Mouse (Mus musculus): Measurements from ENCODE around the gene Zbtb38.

Zbtb38 gene

DNA sequence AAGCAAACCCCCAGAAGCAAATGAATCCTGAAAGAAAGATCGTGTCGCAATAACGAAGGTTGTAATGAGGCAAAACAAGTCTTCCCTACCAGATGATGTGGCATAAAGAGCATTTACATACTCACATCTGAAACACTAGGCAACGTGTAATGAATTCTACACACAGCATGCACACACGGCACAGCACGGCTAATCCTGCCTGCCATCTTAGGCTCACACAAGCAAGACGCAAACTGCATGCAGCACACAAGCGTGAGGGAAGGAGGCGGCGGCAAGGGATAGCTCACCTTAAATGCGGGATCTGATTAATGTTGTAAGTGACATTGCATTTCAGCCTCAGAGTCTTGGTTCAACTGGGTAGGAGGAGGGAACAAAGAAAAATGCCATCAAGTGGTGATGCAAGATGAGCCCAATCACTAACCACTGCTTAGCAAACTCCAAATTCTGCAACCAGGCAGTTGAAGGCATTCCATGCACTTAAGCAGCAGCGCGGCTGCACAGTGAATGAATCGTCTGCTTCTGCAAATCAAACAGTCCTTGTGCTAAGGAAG, 20.6 kb downstream of the Zbtb38 start:
- DNase-seq (ENCODE audit: extremely low read depth, low read depth): no peak

DNA sequence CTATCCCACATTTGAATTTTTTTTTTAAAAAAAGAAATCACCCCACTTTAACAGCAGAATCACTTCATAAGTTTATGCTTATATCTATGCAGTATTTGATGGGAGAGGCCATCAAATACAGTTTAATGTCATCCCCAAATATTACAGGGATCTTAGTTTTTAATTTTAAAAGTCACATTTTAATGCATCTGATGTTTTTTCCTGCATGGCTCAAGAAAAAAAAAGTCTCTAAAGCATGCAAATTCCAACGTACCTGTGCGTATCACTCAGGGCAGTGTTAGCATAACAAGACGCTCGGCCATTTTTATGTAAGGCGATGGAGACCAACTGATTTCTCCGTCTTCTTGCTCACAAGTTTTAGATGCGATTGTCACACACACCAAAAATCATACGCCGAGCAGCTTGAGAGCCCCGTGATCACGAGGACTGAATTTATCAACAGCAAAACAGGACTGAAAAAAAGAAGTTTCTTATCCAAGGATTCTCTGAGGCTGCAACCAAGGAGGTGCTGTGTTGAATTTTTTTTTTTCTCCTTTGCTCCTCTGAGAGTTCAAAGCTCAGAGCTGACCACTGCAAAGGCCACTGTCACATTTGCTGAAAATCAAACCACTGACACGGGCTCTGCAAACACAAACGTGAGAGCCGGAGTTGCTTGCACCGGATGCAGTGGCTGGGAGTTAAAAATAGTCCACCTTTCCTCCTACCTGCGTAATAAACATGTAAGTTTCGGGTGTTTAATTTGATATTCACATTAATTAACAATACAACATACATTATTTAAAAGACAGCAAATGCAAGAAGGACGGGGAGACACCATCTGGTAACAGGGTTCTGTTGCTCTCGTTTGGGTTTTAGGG, 21.4 kb downstream of the Zbtb38 start:
- no peak for DNase-seq (ENCODE audit: extremely low read depth, low read depth)

DNA sequence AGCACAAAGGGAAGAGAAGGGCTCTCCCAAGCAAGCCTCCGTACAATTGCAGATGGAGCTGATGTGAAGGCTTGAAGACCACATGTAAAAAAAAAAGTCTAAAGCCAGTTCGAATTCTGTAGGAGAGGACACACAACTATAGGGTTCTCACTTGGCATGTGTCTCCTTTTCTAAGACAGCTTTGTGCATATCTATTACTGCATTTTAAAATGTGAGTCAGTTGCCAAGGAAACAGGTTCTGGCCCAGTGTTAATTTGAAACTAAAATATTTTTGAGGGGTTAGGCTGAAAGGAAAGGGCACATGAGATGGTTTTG, 22.4 kb downstream of the Zbtb38 start:
- DNase-seq (ENCODE audit: extremely low read depth, low read depth): no peak

DNA sequence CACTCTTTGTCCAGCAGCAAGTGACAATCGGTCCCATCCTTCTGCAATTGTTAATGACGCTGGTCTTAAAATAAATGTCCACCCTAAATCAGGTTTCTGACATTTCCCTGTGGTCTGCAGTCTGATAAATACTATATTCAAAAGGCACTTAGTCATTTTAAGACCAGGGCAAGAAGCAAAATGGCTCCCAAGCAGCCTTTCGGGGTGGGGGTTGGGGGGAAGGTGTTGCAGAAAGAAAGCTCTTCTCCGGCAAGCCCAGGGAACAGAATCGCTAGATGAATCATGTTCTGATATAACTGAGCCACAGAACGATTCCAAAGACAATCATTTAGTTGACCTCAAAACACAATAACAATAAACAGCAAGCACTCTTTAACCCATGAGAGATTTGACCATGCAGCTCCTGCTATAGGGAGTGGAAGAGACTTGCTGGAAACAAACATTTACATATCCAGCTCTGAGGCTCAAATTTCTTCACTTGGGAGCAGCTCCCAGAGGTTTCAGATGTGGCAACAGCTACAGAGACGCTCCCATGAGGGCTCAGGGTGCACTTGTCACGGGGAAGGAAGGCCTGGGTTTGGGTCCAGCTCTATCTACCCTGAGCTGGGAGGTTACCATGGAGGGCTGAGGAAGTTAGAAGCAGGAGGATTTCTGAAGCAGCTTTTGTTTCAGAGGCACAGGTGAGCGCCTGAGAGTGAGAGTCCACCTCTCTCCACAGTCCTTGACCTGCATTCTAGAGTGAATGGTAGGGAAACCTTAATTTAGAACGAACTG, 22.9 kb downstream of the Zbtb38 start:
- no peak for DNase-seq (ENCODE audit: extremely low read depth, low read depth)

DNA sequence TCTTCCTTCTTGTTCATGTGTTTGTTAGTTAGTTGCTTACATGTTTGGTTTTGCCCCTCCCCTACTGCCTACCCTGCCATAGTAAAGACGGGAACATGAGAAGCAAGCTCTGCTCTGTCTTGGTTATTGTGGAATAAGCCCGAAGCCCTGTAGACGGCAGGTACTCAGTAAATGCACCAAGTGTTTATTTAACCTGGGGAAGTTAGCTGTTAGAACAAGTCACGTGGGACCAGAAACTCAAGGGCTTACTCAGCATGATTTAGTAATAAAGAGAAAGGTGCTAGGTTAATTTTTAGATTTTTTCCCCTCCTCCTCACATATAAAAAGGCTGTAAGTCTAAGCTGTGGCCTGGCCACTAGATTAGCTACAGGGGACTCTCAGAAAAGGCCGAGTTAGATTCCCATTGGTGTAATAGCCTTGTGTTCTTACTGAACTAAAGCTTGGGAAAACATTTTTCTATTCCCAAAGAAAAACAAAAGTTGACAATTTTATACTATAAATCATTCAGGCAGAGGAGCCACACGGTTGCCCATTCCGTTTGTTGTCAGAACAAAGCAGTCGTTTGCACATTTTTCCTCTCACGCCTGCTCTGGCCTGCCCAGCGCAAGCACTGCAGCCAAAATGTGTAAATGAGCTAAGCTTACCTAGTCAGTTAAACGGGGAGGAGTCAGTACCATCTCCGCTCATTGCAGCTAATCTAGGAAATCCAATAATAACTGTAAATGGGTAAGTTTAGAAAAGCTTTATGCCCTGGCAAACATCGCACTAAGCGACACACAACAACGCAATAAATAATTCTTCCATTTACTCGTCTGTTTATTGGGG, 24.1 kb downstream of the Zbtb38 start:
- DNase-seq (ENCODE audit: extremely low read depth, low read depth): no peak

DNA sequence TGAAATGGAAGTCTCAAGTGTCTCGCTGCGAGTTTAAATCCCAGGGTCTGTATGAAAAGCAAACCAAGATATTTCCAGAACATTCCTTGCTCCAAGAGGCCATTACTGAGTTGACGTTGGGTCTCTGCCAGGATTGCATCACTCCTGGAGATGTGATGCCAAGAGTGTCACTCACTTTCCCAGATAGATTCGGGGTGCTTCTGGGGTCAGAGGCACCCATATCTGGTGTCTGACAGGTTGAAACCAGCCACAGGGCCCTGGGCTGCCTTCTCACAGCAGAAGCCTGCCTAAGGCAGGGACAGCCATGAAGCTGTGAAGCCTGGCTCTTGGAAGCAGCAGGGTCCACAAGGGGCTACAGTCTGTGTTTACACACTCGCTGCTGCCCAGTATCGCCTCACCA, 24.9 kb downstream of the Zbtb38 start:
- no peak for DNase-seq (ENCODE audit: extremely low read depth, low read depth)

DNA sequence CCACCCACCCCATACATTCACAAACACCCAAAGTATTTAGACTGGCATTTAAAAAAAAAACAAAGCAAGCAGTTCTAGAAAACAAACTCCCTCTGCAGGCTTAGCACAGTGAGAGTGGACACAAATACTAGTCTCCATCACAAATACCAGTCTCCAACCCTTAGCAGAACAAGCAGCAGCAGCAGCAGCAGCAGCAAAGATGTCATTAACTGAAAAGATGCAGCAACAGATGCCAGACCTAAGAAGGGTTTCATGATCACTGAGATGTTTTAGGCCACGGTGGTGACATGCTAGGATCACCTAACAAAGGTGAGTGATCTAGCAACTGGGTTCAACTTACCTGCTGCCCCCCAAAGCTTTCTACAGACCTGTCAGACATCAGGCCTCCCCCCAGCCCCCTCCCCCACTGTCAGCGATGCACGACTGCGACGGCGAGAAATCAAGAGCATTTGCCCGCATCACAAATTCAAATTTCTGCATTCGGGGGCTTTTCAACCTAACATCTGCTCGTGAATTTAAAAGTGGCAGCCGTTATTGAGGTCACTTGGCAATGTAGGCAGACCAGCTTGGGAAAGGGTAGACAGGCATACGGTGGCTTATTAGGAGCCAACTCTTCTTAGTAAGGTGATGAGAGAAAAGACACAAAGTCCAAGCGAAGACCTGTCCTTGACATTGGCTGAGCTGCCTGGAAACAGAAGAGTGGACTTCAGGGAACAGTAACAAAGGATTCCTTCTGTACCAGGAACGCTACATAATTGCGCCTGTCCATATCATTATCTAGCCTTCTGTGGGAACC, 26.1 kb downstream of the Zbtb38 start:
- no peak for DNase-seq (ENCODE audit: extremely low read depth, low read depth)

DNA sequence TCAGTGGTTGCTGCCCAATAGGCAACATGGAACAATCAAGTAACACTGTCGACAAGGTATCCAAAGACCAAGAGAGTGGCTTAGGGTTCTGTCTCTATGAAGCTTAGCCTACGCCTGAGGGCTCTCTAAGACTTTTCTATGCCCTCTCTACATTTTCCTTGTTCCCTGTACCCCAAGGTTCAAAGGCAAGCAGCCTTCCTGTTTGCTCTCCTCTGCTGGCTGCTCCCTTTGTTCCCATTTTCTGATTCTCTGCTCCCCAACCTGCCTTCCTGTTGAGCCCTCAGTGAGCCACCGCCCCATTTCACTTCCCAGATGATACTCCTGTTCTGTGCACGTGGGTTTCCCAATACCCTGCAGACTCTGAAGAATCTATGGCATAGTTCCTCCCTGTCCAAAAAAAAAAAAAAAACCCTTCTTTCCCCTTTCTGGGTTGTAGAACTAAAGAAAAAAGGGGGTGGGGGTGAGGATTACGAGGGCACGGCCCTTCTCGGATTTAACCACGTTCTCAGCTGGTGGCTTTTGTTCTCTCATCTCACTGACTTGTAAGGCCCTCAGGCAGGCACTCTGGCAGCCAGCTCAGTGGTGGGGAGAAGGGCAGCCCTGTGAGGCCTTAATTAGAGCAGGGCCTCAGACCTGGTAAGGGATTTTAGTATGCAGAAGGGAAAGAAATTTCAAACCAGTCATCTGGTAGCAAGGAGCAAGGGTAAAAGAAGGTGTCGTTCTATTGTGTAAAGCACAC, 26.9 kb downstream of the Zbtb38 start:
- DNase-seq (ENCODE audit: extremely low read depth, low read depth): no peak

DNA sequence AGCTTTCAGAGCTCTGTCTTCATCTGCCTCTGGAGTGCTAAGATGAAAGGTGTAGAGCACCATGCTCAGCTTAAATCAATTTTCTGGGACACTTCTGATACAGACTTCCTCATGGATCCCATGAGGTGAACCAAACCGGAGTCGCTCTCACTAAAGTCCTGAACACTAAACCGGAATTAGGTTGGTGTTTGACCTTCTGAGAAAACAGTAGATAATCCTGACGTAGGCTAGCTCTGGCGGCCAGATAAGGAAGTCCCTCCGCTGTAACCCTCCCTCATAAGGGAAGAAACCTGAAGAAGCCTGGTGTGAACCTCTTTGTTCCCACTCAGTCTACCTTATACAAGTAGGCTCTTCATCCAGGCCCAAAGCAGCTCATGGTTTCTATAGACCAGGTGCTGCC, 29.0 kb downstream of the Zbtb38 start:
- peak; percentile 68 for DNase-seq (ENCODE audit: extremely low read depth, low read depth)

DNA sequence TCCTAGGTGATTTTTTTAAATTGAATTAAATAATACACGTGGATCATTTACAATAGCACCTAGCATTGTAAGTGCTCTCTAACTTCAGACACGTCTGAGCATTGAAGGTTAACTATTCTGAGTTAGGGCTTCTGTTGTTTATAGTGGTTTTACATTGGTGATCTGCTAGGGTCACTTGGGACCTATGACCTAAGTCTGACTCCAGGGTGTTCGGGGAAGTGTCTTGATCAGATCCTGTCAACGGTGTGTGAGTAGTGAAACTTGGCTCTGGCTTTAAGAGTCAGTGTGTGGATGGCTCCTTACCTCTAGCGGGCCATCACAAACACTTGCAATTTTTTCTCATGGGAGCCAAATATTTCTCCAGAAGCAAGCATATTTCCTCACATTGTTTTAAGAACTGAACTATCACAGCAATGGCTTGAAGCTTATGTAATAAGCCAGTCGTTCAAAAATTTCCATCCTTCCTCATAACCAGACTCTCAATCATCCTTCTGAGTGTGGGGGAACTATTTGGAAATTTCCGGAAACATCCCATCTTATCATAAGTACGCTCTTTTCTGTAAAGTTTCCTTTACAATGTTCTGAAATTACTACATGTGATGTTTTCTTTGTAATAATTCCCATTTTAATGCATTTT, 31.4 kb downstream of the Zbtb38 start:
- no peak for DNase-seq (ENCODE audit: extremely low read depth, low read depth)

DNA sequence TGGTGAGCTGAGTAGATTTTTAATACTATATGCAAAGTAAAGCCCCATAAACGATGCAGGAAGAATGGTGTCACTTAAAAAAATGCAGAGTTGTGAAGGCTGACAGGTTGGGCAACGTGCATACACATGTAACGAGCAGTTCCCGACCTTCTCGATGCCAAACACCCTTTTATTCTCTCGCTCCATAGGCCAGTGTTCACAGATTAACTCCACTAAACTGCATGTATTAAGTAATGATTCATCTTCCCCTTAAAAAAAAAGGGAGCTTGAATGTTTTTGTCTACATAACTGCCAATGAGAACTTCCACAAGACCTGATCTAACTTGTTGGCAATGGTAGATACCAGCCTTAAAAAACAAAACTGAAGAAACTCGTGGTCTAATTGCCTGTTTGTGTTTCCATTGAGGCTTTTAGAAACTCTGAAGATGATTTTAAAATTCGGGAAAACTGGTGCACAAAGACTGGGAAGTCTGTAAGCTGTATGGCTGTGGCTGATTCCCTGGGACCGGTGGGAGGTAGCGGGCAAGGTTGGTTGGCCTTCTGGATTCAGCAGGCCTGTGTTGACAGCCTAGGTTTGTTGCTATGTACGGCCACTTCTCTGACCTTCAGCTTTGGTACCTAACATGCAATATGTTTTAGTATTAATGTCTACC, 32.0 kb downstream of the Zbtb38 start:
- DNase-seq (ENCODE audit: extremely low read depth, low read depth): peak; percentile 34

DNA sequence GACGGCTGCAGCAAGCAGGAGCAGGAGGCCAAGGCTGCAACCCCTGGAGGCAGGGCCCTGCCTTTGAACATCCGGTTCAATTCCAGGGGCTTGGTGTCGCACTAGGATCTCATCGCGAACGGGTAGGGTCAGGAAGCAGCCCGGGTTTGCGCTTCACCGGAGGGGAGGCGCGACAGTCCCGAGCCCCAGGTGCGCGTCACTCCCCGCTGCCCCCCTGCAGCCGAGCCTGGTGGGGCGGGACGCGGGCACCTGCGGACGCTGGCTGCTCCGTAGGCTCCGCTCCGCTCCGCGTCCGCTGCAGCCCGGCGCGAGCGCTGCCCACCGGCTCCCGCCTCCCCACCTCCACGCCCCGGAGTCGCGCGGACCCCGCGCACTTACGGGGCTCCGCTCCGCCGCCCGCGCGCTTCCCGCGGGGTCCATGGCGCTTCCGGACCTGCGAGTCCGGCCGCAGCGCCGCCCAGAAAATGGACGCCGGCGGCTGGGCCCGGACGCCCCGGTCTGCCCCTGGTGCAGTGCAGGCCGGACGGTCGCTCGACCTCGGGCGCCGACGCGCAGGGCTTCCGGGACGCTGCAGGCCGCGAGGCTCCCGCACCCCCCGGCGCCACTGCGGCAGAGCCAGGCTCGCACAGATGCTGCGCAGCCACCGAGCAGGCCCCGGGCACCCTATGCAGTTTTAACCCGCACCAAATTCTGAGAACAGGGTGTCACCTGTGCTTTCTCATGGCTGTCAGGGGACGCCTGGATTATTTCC, 33.0 kb downstream of the Zbtb38 start:
- peak; percentile 39 for DNase-seq (ENCODE audit: extremely low read depth, low read depth)

DNA sequence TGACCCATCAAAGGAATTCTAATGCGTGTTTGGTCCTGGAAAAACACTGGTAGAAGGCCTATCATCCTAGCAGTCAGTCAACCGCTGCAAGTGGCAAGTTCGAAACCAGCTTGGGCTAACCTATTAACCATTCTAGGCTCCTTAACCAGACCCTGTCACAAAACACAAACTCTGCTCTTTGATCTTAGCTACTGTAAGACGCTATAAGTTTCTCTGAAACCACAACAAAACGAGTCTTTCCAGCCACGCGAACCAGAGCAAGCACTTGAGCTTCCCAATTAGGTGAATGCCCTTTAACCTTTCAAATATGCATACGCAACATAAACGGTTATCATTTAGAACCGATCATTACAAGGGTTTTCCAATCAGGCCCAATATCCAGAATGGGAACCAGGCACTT, 33.7 kb downstream of the Zbtb38 start:
- DNase-seq (ENCODE audit: extremely low read depth, low read depth): no peak

DNA sequence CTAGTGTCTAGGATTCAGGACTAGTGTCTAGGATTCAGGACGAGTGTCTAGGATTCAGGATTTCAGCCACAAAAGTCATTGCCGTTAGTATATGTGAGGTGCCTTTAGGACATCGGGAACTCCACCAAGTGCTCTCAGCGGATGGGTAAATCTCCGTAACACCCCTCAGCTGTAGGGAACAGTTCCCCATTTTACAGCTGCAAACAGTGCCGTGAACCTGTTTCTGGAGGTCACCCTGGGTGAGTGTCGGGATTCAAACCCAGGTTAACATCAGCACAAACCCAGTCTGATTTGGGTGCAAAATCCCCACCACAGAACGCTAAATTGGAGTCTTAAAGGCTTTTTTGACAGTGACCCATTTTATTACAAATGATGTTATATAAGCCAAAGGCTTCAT, 34.2 kb downstream of the Zbtb38 start:
- DNase-seq (ENCODE audit: extremely low read depth, low read depth): no peak

DNA sequence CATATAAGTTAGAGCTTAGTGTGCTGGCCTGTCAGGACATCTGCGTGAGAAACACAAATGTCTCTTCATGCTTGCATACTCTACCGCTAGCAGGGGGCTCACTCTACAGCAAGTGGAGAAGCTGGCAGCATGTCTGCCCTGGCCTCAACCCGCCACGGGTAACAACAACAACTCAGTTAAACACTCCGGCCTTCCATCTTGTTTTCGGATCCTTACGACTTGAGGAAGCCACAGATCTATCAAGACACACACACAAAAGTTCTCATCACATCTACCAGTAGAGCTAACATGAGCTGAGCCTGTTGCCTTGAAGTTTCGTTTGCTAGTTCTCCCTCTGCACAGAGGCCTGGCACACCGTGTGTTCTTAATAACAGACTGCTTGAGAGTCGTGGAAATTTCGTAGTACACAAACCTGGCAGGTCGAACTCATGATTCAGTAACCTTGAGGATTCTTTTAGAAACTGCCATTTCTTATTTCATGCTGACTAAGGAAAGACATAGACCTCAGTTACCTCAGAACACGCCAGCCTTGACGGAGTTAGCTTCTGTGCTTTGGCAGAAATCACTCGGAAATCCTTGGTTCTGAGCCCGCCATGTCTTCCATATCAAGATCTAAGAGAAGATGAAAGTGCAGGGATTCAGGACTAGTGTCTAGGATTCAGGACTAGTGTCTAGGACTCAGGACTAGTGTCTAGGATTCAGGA, 34.8 kb downstream of the Zbtb38 start:
- DNase-seq (ENCODE audit: extremely low read depth, low read depth): no peak

DNA sequence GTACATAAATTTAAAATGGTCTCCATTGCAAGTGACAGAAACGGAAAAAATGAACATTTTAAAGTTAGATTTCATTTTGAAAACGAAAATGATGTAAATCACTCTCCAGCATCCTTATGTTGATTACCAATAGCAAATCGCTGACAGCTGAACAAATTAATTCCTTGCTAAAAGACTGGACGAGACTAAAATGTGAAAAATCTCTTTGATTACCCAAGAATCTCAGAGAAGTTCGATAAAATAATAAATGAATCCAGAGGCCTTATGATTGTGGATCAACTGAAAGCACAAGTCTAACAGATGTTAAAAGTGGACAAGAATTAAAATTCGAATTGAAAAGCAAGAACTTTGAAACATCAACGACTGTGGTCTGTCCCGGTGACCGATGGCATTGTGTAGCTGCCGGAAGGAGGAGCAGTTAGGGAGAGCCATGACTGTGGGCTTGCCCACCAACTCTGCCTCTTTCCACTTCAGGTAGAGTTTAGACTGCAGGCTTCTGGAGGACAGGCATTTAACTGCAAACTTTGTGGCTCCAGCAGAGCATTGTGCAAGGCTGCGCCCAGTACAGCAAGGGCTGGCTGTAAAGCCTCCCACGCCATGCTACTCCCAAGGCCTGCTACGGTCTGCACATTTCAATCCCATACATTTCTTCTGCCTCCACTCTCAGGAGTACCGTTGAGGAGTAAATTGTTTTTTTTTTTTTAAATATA, 35.7 kb downstream of the Zbtb38 start:
- DNase-seq (ENCODE audit: extremely low read depth, low read depth): no peak

DNA sequence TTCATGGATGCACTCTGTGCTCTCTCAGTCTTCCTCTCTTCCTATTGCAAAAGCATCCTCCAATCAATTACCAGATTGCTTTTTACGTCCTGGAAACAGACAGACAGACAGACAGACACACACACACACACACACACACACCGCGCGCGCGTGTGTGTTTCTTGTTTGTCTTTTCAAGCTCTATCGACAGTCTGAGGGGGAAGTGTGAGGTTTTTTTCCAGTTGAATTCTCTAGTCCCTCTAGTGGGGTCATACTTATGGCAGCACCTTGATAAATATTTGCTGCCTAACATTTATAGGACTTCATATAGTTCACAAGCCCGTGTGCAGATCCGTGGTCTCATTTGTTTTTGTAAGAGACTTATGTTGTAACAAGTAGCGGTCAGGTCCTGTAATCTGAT, 36.5 kb downstream of the Zbtb38 start:
- no peak for DNase-seq (ENCODE audit: extremely low read depth, low read depth)
